Mouse (Mus musculus): ENCODE measurements around the gene Crip1. TPM values are rescaled to one million over a fixed set of nuclear protein-coding genes. Genes with fewer than 3 reads are reported as not detected.

Crip1 gene
- polyA plus RNA-seq (2014; fragmentation: Nextera tagmentation; extraction: Ambion mirVana) = 16.5 and 26.8 TPM in 2 replicates

- no peak within 1 kb of the TSS for H3K4me3 ChIP-seq (replicated peaks; ENCODE audit: low read depth, low read length)
- peak within 1 kb of the TSS; percentile 24 for H3K4me2 ChIP-seq (ENCODE audit: low read length)
- WGBS = 9% methylated on average over 45 of the region's 45 CpGs
- H3K27me3 ChIP-seq (ENCODE audit: control insufficient read depth, insufficient read depth, low read length) = 0 out of 2 replicates have a peak, but pooled peaks cover 8% of the 10 kb centered on the region
- H3K36me3 ChIP-seq (ENCODE audit: control insufficient read depth, insufficient read depth, low read length) = peaks cover 27% of the 10 kb centered on the region
- H3K9me3 ChIP-seq (ENCODE audit: control insufficient read depth, low read length) = no peaks in the 10 kb centered on the region
- no peak within 1 kb of the TSS for H3K27ac ChIP-seq (replicated peaks; ENCODE audit: low read depth, low read length)
- H3K9ac ChIP-seq (replicated peaks; ENCODE audit: low read length) = no peak within 1 kb of the TSS
- peaks cover 26% of the 10 kb centered on the region for H3K4me1 ChIP-seq (ENCODE audit: control insufficient read depth, insufficient read depth, low read length)
- DNase-seq (peak; percentile 77), ATAC-seq (ENCODE audit: low FRiP score, low TSS enrichment) (no peak)
Measured at GRCm38 (mm10) chr12:113146112-113147057, at the start of gene Crip1. Gene Crip1, plus strand, starts transcription at chr12:113146316.

- Histone ChIP-seq H3K36me3 (ENCODE audit: control insufficient read depth, insufficient read depth, low read length) (no peaks in the 10 kb centered on the region), H3K4me3 (replicated peaks; ENCODE audit: low read depth, low read length) (peak overlapping the region; percentile 87; the same call in 1 of the 2 replicates), H3K4me2 (ENCODE audit: low read length) (peak overlapping the region; percentile 94), H3K4me1 (ENCODE audit: control insufficient read depth, insufficient read depth, low read length) (peaks cover 26% of the 10 kb centered on the region), H3K9ac (replicated peaks; ENCODE audit: low read length) (peak overlapping the region; percentile 97; the same call in 1 of the 2 replicates), H3K9me3 (ENCODE audit: control insufficient read depth, low read length) (no peaks in the 10 kb centered on the region), H3K27me3 (ENCODE audit: control insufficient read depth, insufficient read depth, low read length) (no peaks in the 10 kb centered on the region), H3K27ac (replicated peaks; ENCODE audit: low read depth, low read length) (no peak overlapping the region)
- DNase-seq (no peak), ATAC-seq (ENCODE audit: low FRiP score, low TSS enrichment) (no peak)
- 85% methylated on average over 5 of the region's 5 CpGs for WGBS
Measured at GRCm38 (mm10) chr12:113097040-113097439, 49.1 kb upstream of the Crip1 start.

GRCm38 (mm10) chr12:113097749-113098281, 48.3 kb upstream of the Crip1 start, which contains the start of gene Mta1:
Gene Mta1, plus strand, starts transcription at chr12:113098278.
- Histone ChIP-seq H3K4me1 (ENCODE audit: control insufficient read depth, insufficient read depth, low read length) (peaks cover 26% of the 10 kb centered on the region), H3K36me3 (ENCODE audit: control insufficient read depth, insufficient read depth, low read length) (no peaks in the 10 kb centered on the region), H3K27ac (replicated peaks; ENCODE audit: low read depth, low read length) (peak within 1 kb of the TSS; percentile 84), H3K9me3 (ENCODE audit: control insufficient read depth, low read length) (no peaks in the 10 kb centered on the region), H3K27me3 (ENCODE audit: control insufficient read depth, insufficient read depth, low read length) (no peaks in the 10 kb centered on the region), H3K9ac (replicated peaks; ENCODE audit: low read length) (peak within 1 kb of the TSS; percentile 97), H3K4me3 (replicated peaks; ENCODE audit: low read depth, low read length) (peak within 1 kb of the TSS; percentile 87), H3K4me2 (ENCODE audit: low read length) (peak within 1 kb of the TSS; percentile 94)
- WGBS = 2% methylated on average over 21 of the region's 53 CpGs
- ATAC-seq (ENCODE audit: low FRiP score, low TSS enrichment) (peak; percentile 67), DNase-seq (peak; percentile 85)

- H3K36me3 ChIP-seq (ENCODE audit: control insufficient read depth, insufficient read depth, low read length) = no peaks in the 10 kb centered on the region
- peaks cover 26% of the 10 kb centered on the region for H3K4me1 ChIP-seq (ENCODE audit: control insufficient read depth, insufficient read depth, low read length)
- peak; percentile 47 for DNase-seq
- peak overlapping the region; percentile 94 for H3K4me2 ChIP-seq (ENCODE audit: low read length)
- H3K27me3 ChIP-seq (ENCODE audit: control insufficient read depth, insufficient read depth, low read length) = no peaks in the 10 kb centered on the region
- peak; percentile 21; the same call in 1 of the 2 replicates for ATAC-seq (ENCODE audit: low FRiP score, low TSS enrichment)
- H3K9me3 ChIP-seq (ENCODE audit: control insufficient read depth, low read length) = no peaks in the 10 kb centered on the region
- H3K27ac ChIP-seq (replicated peaks; ENCODE audit: low read depth, low read length) = peak overlapping the region; percentile 84
- 1% methylated on average over 57 of the region's 60 CpGs for WGBS
- H3K9ac ChIP-seq (replicated peaks; ENCODE audit: low read length) = peak overlapping the region; percentile 97
- peak overlapping the region; percentile 87 for H3K4me3 ChIP-seq (replicated peaks; ENCODE audit: low read depth, low read length)
Measured at GRCm38 (mm10) chr12:113098530-113099151, 47.5 kb upstream of the Crip1 start.

DNA sequence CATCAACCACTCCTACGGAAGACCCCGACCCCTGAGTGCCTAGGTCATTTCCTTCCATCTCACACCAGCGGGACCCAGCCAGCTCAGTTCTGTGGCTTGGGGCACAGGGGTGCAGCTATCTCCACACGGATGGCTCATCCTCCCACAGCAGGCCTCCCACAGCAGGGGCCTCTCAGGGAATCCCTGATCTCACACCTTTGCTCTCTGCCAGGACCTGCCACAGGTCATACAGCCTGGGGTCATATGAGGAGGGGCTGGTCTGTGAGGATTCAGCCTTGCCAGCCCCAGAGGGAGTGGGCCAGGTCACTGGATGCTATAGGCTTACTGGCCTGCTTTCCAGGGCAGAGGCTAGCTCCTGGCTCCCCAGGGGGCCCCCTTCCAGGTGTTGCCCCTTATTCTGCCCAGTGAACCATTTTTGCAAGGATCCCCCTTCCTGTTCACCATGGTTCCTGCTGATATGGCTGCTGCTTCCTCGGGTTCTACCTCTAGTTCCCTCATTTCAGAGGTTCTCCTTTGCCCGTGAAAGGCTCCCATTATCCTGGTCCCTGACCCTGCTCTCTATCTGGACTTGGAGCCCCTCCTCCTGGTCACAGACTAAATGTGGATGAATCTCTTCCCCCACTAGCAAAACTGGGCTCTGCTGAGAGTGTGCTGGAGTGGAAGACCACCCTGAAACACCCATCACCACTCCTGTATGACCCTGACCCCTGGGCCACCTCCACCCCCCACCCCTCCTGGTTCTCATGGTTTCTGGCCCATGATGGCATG, 46.5 kb upstream of the Crip1 start:
- 0 out of 2 replicates have a peak overlapping the region, but pooled peaks have one; percentile 97 for H3K9ac ChIP-seq (replicated peaks; ENCODE audit: low read length)
- no peaks in the 10 kb centered on the region for H3K36me3 ChIP-seq (ENCODE audit: control insufficient read depth, insufficient read depth, low read length)
- H3K9me3 ChIP-seq (ENCODE audit: control insufficient read depth, low read length) = no peaks in the 10 kb centered on the region
- H3K4me2 ChIP-seq (ENCODE audit: low read length) = peak overlapping the region; percentile 94
- 35% methylated on average over 6 of the region's 6 CpGs for WGBS
- ATAC-seq (ENCODE audit: low FRiP score, low TSS enrichment) (no peak), DNase-seq (no peak)
- no peaks in the 10 kb centered on the region for H3K27me3 ChIP-seq (ENCODE audit: control insufficient read depth, insufficient read depth, low read length)
- H3K4me1 ChIP-seq (ENCODE audit: control insufficient read depth, insufficient read depth, low read length) = peaks cover 26% of the 10 kb centered on the region
- H3K4me3 ChIP-seq (replicated peaks; ENCODE audit: low read depth, low read length) = peak overlapping the region; percentile 87
- no peak overlapping the region for H3K27ac ChIP-seq (replicated peaks; ENCODE audit: low read depth, low read length)

- ATAC-seq (ENCODE audit: low FRiP score, low TSS enrichment) (no peak), DNase-seq (peak; percentile 24)
Measured at GRCm38 (mm10) chr12:113100448-113101076, 45.6 kb upstream of the Crip1 start.

DNA sequence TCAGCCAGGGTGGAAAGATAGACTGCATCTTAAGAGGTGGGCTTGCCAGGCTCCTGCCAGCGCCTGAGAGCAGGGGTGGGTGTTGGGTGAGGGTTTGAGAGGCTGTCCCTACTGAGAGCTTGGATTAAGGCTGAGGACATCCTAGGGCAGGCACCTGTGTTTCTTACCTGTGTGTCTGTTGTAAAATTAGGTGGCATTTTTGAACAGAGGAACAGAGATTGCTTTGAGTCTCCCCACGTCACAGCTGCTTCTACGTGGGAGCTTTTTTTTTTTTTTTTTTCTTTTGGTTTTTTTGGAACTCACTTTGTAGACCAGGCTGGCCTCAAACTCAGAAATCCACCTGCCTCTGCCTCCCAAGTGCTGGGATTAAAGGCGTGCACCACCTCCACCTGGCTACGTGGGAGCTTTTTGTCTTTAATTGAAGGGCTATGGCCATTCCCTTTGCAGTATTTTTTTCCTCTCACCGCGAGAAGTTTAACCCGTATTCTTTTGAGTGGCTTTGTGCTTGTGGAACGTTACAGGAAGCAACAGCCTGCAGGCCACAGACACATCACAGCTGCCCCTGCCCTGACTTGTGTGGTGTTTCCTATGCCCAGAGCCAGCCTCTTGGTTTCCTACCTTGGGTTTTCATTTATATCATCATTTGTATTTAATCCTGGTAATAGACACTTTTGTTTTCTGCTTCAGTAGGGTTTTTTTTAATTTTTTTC, 44.7 kb upstream of the Crip1 start:
- no peak overlapping the region for H3K4me3 ChIP-seq (replicated peaks; ENCODE audit: low read depth, low read length)
- H3K9ac ChIP-seq (replicated peaks; ENCODE audit: low read length) = no peak overlapping the region
- no peak overlapping the region for H3K4me2 ChIP-seq (ENCODE audit: low read length)
- ATAC-seq (ENCODE audit: low FRiP score, low TSS enrichment) = no peak
- H3K27ac ChIP-seq (replicated peaks; ENCODE audit: low read depth, low read length) = no peak overlapping the region
- no peaks in the 10 kb centered on the region for H3K27me3 ChIP-seq (ENCODE audit: control insufficient read depth, insufficient read depth, low read length)
- H3K9me3 ChIP-seq (ENCODE audit: control insufficient read depth, low read length) = no peaks in the 10 kb centered on the region
- DNase-seq = no peak
- no peaks in the 10 kb centered on the region for H3K36me3 ChIP-seq (ENCODE audit: control insufficient read depth, insufficient read depth, low read length)
- H3K4me1 ChIP-seq (ENCODE audit: control insufficient read depth, insufficient read depth, low read length) = peaks cover 26% of the 10 kb centered on the region
- 88% methylated on average over 9 of the region's 9 CpGs for WGBS

More at GRCm38 (mm10) chr12:113100448-113101076, 45.6 kb upstream of the Crip1 start:
- no peak overlapping the region for H3K4me3 ChIP-seq (replicated peaks; ENCODE audit: low read depth, low read length)
- no peaks in the 10 kb centered on the region for H3K36me3 ChIP-seq (ENCODE audit: control insufficient read depth, insufficient read depth, low read length)
- H3K9me3 ChIP-seq (ENCODE audit: control insufficient read depth, low read length) = no peaks in the 10 kb centered on the region
- no peaks in the 10 kb centered on the region for H3K27me3 ChIP-seq (ENCODE audit: control insufficient read depth, insufficient read depth, low read length)
- peaks cover 26% of the 10 kb centered on the region for H3K4me1 ChIP-seq (ENCODE audit: control insufficient read depth, insufficient read depth, low read length)
- no peak overlapping the region for H3K9ac ChIP-seq (replicated peaks; ENCODE audit: low read length)
- 81% methylated on average over 5 of the region's 5 CpGs for WGBS
- H3K27ac ChIP-seq (replicated peaks; ENCODE audit: low read depth, low read length) = 0 out of 2 replicates have a peak overlapping the region, but pooled peaks have one; percentile 26
- no peak overlapping the region for H3K4me2 ChIP-seq (ENCODE audit: low read length)

Measured in midbrain, embryonic 14.5 days (tissue).